Mouse (Mus musculus): ENCODE measurements around the gene Ost4. TPM values are rescaled to one million over a fixed set of nuclear protein-coding genes. Genes with fewer than 3 reads are reported as not detected.

Gene Ost4
- polyA plus RNA-seq, 1 experiment from 2014 or later: 446 TPM

- no peak for ATAC-seq (ENCODE audit: low read depth)
- Histone ChIP-seq H3K4me2 (ENCODE audit: low read depth, low read length) (peak overlapping the region; percentile 65), H3K27ac (ENCODE audit: low read length) (no peak overlapping the region), H3K36me3 (ENCODE audit: control insufficient read depth, insufficient read depth, low read length) (peaks cover 10% of the 10 kb centered on the region), H3K4me3 (ENCODE audit: low read length) (no peak overlapping the region), H3K4me1 (replicated peaks; ENCODE audit: control insufficient read depth, insufficient read depth, low read length) (peaks cover 29% of the 10 kb centered on the region), H3K9ac (ENCODE audit: low read length) (no peak overlapping the region), H3K9me3 (ENCODE audit: control insufficient read depth, low read length) (no peaks in the 10 kb centered on the region), H3K27me3 (ENCODE audit: control insufficient read depth, insufficient read depth, low read depth, low read length) (no peaks in the 10 kb centered on the region; the same call in 1 of the 2 replicates)
- 55% methylated on average over 11 of the region's 11 CpGs for WGBS
Measured at GRCm38 (mm10) chr5:30919831-30920614, 12.4 kb upstream of the Ost4 start.

- Histone ChIP-seq H3K4me3 (ENCODE audit: low read length) (no peak overlapping the region), H3K4me1 (replicated peaks; ENCODE audit: control insufficient read depth, insufficient read depth, low read length) (peaks cover 29% of the 10 kb centered on the region), H3K36me3 (ENCODE audit: control insufficient read depth, insufficient read depth, low read length) (peaks cover 10% of the 10 kb centered on the region), H3K27me3 (ENCODE audit: control insufficient read depth, insufficient read depth, low read depth, low read length) (no peaks in the 10 kb centered on the region; the same call in 1 of the 2 replicates), H3K9ac (ENCODE audit: low read length) (no peak overlapping the region), H3K27ac (ENCODE audit: low read length) (no peak overlapping the region), H3K9me3 (ENCODE audit: control insufficient read depth, low read length) (no peaks in the 10 kb centered on the region), H3K4me2 (ENCODE audit: low read depth, low read length) (no peak overlapping the region)
- ATAC-seq (ENCODE audit: low read depth): no peak
- 80% methylated on average over 8 of the region's 8 CpGs for WGBS
Measured at GRCm38 (mm10) chr5:30918691-30919090, 11.1 kb upstream of the Ost4 start.

GRCm38 (mm10) chr5:30917891-30918670 lies 10.5 kb upstream of the Ost4 start:
- Histone ChIP-seq H3K4me1 (replicated peaks; ENCODE audit: control insufficient read depth, insufficient read depth, low read length) (peaks cover 30% of the 10 kb centered on the region), H3K4me3 (ENCODE audit: low read length) (no peak overlapping the region), H3K4me2 (ENCODE audit: low read depth, low read length) (no peak overlapping the region), H3K27me3 (ENCODE audit: control insufficient read depth, insufficient read depth, low read depth, low read length) (no peaks in the 10 kb centered on the region), H3K36me3 (ENCODE audit: control insufficient read depth, insufficient read depth, low read length) (peaks cover 10% of the 10 kb centered on the region), H3K9ac (ENCODE audit: low read length) (no peak overlapping the region), H3K27ac (ENCODE audit: low read length) (no peak overlapping the region), H3K9me3 (ENCODE audit: control insufficient read depth, low read length) (no peaks in the 10 kb centered on the region)
- WGBS: 86% methylated on average over 31 of the region's 31 CpGs
- ATAC-seq (ENCODE audit: low read depth): no peak

- Histone ChIP-seq H3K4me1 (replicated peaks; ENCODE audit: control insufficient read depth, insufficient read depth, low read length) (peaks cover 33% of the 10 kb centered on the region), H3K4me2 (ENCODE audit: low read depth, low read length) (no peak overlapping the region), H3K36me3 (ENCODE audit: control insufficient read depth, insufficient read depth, low read length) (peaks cover 10% of the 10 kb centered on the region), H3K9me3 (ENCODE audit: control insufficient read depth, low read length) (no peaks in the 10 kb centered on the region), H3K27me3 (ENCODE audit: control insufficient read depth, insufficient read depth, low read depth, low read length) (no peaks in the 10 kb centered on the region), H3K9ac (ENCODE audit: low read length) (no peak overlapping the region), H3K4me3 (ENCODE audit: low read length) (no peak overlapping the region), H3K27ac (ENCODE audit: low read length) (no peak overlapping the region)
- ATAC-seq (ENCODE audit: low read depth): no peak
- WGBS: 82% methylated on average over 11 of the region's 11 CpGs
Measured at GRCm38 (mm10) chr5:30917348-30917747, 9.8 kb upstream of the Ost4 start.

GRCm38 (mm10) chr5:30916841-30917240 lies 9.3 kb upstream of the Ost4 start:
- Histone ChIP-seq H3K9me3 (ENCODE audit: control insufficient read depth, low read length) (no peaks in the 10 kb centered on the region), H3K36me3 (ENCODE audit: control insufficient read depth, insufficient read depth, low read length) (peaks cover 10% of the 10 kb centered on the region), H3K9ac (ENCODE audit: low read length) (no peak overlapping the region), H3K4me1 (replicated peaks; ENCODE audit: control insufficient read depth, insufficient read depth, low read length) (peaks cover 33% of the 10 kb centered on the region), H3K27me3 (ENCODE audit: control insufficient read depth, insufficient read depth, low read depth, low read length) (no peaks in the 10 kb centered on the region), H3K27ac (ENCODE audit: low read length) (peak overlapping the region; percentile 68), H3K4me2 (ENCODE audit: low read depth, low read length) (no peak overlapping the region), H3K4me3 (ENCODE audit: low read length) (no peak overlapping the region)
- no peak for ATAC-seq (ENCODE audit: low read depth)
- 93% methylated on average over 9 of the region's 9 CpGs for WGBS

- H3K27ac ChIP-seq (ENCODE audit: low read length): peak overlapping the region; percentile 98
- no peaks in the 10 kb centered on the region for H3K27me3 ChIP-seq (ENCODE audit: control insufficient read depth, insufficient read depth, low read depth, low read length)
- WGBS: 5% methylated on average over 7 of the region's 7 CpGs
- peak overlapping the region; percentile 84 for H3K4me2 ChIP-seq (ENCODE audit: low read depth, low read length)
- no peaks in the 10 kb centered on the region for H3K9me3 ChIP-seq (ENCODE audit: control insufficient read depth, low read length)
- no peak overlapping the region for H3K9ac ChIP-seq (ENCODE audit: low read length)
- ATAC-seq (ENCODE audit: low read depth): peak; percentile 68
- peaks cover 10% of the 10 kb centered on the region for H3K36me3 ChIP-seq (ENCODE audit: control insufficient read depth, insufficient read depth, low read length)
- H3K4me3 ChIP-seq (ENCODE audit: low read length): peak overlapping the region; percentile 67
- peaks cover 37% of the 10 kb centered on the region for H3K4me1 ChIP-seq (replicated peaks; ENCODE audit: control insufficient read depth, insufficient read depth, low read length)
Measured at GRCm38 (mm10) chr5:30915974-30916433, 8.4 kb upstream of the Ost4 start.

GRCm38 (mm10) chr5:30915456-30915855 lies 7.9 kb upstream of the Ost4 start:
- H3K4me2 ChIP-seq (ENCODE audit: low read depth, low read length): peak overlapping the region; percentile 84
- peak overlapping the region; percentile 67 for H3K4me3 ChIP-seq (ENCODE audit: low read length)
- H3K36me3 ChIP-seq (ENCODE audit: control insufficient read depth, insufficient read depth, low read length): peaks cover 10% of the 10 kb centered on the region
- H3K9ac ChIP-seq (ENCODE audit: low read length): peak overlapping the region; percentile 81
- peaks cover 32% of the 10 kb centered on the region for H3K4me1 ChIP-seq (replicated peaks; ENCODE audit: control insufficient read depth, insufficient read depth, low read length)
- no peaks in the 10 kb centered on the region for H3K27me3 ChIP-seq (ENCODE audit: control insufficient read depth, insufficient read depth, low read depth, low read length)
- ATAC-seq (ENCODE audit: low read depth): no peak
- WGBS: 35% methylated on average over 9 of the region's 9 CpGs
- peak overlapping the region; percentile 98 for H3K27ac ChIP-seq (ENCODE audit: low read length)
- H3K9me3 ChIP-seq (ENCODE audit: control insufficient read depth, low read length): no peaks in the 10 kb centered on the region

GRCm38 (mm10) chr5:30914849-30915248 lies 7.3 kb upstream of the Ost4 start:
- Histone ChIP-seq H3K9me3 (ENCODE audit: control insufficient read depth, low read length) (no peaks in the 10 kb centered on the region), H3K4me2 (ENCODE audit: low read depth, low read length) (peak overlapping the region; percentile 84), H3K27me3 (ENCODE audit: control insufficient read depth, insufficient read depth, low read depth, low read length) (no peaks in the 10 kb centered on the region), H3K27ac (ENCODE audit: low read length) (peak overlapping the region; percentile 98), H3K4me3 (ENCODE audit: low read length) (peak overlapping the region; percentile 67), H3K4me1 (replicated peaks; ENCODE audit: control insufficient read depth, insufficient read depth, low read length) (peaks cover 28% of the 10 kb centered on the region), H3K9ac (ENCODE audit: low read length) (peak overlapping the region; percentile 81), H3K36me3 (ENCODE audit: control insufficient read depth, insufficient read depth, low read length) (peaks cover 10% of the 10 kb centered on the region)
- ATAC-seq (ENCODE audit: low read depth): no peak
- 40% methylated on average over 6 of the region's 6 CpGs for WGBS

- Histone ChIP-seq H3K9ac (ENCODE audit: low read length) (peak overlapping the region; percentile 81), H3K4me1 (replicated peaks; ENCODE audit: control insufficient read depth, insufficient read depth, low read length) (peaks cover 34% of the 10 kb centered on the region), H3K27ac (ENCODE audit: low read length) (peak overlapping the region; percentile 98), H3K4me3 (ENCODE audit: low read length) (peak overlapping the region; percentile 67), H3K4me2 (ENCODE audit: low read depth, low read length) (peak overlapping the region; percentile 84), H3K27me3 (ENCODE audit: control insufficient read depth, insufficient read depth, low read depth, low read length) (no peaks in the 10 kb centered on the region), H3K9me3 (ENCODE audit: control insufficient read depth, low read length) (no peaks in the 10 kb centered on the region), H3K36me3 (ENCODE audit: control insufficient read depth, insufficient read depth, low read length) (peaks cover 10% of the 10 kb centered on the region)
- ATAC-seq (ENCODE audit: low read depth): no peak
- WGBS: 33% methylated on average over 7 of the region's 7 CpGs
Measured at GRCm38 (mm10) chr5:30914101-30914635, 6.6 kb upstream of the Ost4 start.

Data from lung, embryonic 16.5 days (tissue).